Mouse (Mus musculus): ENCODE measurements around the gene Ptchd1. TPM values are rescaled to one million over a fixed set of nuclear protein-coding genes. Genes with fewer than 3 reads are reported as not detected.

The Ptchd1 gene
- polyA plus RNA-seq, 1 experiment = 0.08 TPM

- Histone ChIP-seq H3ac (ENCODE audit: control insufficient read depth, insufficient read length) (no peak overlapping the region), H3K4me3 (no peak overlapping the region), H3K27me3 (ENCODE audit: control insufficient read depth, insufficient read depth, insufficient read length) (no peaks in the 10 kb centered on the region), H3K36me3 (ENCODE audit: control insufficient read depth, insufficient read depth) (no peaks in the 10 kb centered on the region), H3K79me2 (ENCODE audit: control insufficient read depth, insufficient read depth) (no peaks in the 10 kb centered on the region), H3K4me2 (ENCODE audit: low read depth) (peak overlapping the region; percentile 5)
- no peak for TF ChIP-seq TCF12 (IDR thresholded peaks at IDR 0.05; ENCODE audit: insufficient read depth, poor library complexity, severe bottlenecking)
Measured at GRCm38 (mm10) chrX:155591490-155591889, 32.1 kb downstream of the Ptchd1 start.

- H3K79me2 ChIP-seq (ENCODE audit: control insufficient read depth, insufficient read depth) = no peaks in the 10 kb centered on the region
- H3K4me3 ChIP-seq = no peak overlapping the region
- H3K4me2 ChIP-seq (ENCODE audit: low read depth) = peak overlapping the region; percentile 45
- H3K27me3 ChIP-seq (ENCODE audit: control insufficient read depth, insufficient read depth, insufficient read length) = no peaks in the 10 kb centered on the region
- H3ac ChIP-seq (ENCODE audit: control insufficient read depth, insufficient read length) = no peak overlapping the region
- TF ChIP-seq CEBPB (IDR thresholded peaks at IDR 0.05; ENCODE audit: insufficient read depth, poor library complexity, severe bottlenecking) (0 out of 2 replicates have a peak, but pooled peaks have one; percentile 10), E2F4 (IDR thresholded peaks at IDR 0.05; ENCODE audit: insufficient read depth) (no peak), MAX (IDR thresholded peaks at IDR 0.05; ENCODE audit: low read depth) (no peak), USF1 (IDR thresholded peaks at IDR 0.05; ENCODE audit: low read depth) (peak; percentile 10)
- no peaks in the 10 kb centered on the region for H3K36me3 ChIP-seq (ENCODE audit: control insufficient read depth, insufficient read depth)
Measured at GRCm38 (mm10) chrX:155584586-155584985, 39.0 kb downstream of the Ptchd1 start.

GRCm38 (mm10) chrX:155579791-155580190, 43.8 kb downstream of the Ptchd1 start:
- no peak overlapping the region for H3K4me3 ChIP-seq
- no peak overlapping the region for H3K4me2 ChIP-seq (ENCODE audit: low read depth)
- H3K36me3 ChIP-seq (ENCODE audit: control insufficient read depth, insufficient read depth) = no peaks in the 10 kb centered on the region
- no peak overlapping the region for H3ac ChIP-seq (ENCODE audit: control insufficient read depth, insufficient read length)
- H3K79me2 ChIP-seq (ENCODE audit: control insufficient read depth, insufficient read depth) = no peaks in the 10 kb centered on the region
- H3K27me3 ChIP-seq (ENCODE audit: control insufficient read depth, insufficient read depth, insufficient read length) = no peaks in the 10 kb centered on the region
- no peak for TF ChIP-seq USF1 (IDR thresholded peaks at IDR 0.05; ENCODE audit: low read depth)
- no peak for TF ChIP-seq MYOG (IDR thresholded peaks at IDR 0.05; ENCODE audit: control insufficient read depth in 1 of 3, insufficient read depth in 1 of 3, insufficient read length in 2 of 3, low read depth in 2 of 3)
- no peak for TF ChIP-seq POLR2AphosphoS2 (IDR thresholded peaks at IDR 0.05; ENCODE audit: insufficient read length, low read depth)
- no peak for TF ChIP-seq MAX (IDR thresholded peaks at IDR 0.05; ENCODE audit: low read depth)
- TF ChIP-seq MYOD1 (IDR thresholded peaks at IDR 0.05; ENCODE audit: control insufficient read depth in 1 of 3, insufficient read length in 2 of 3, low read depth in 2 of 3) = no peak
- TF ChIP-seq TCF12 (IDR thresholded peaks at IDR 0.05; ENCODE audit: insufficient read depth, poor library complexity, severe bottlenecking) = no peak
- no peak for TF ChIP-seq REST (IDR thresholded peaks at IDR 0.05; ENCODE audit: insufficient read depth, insufficient read length)
- no peak for TF ChIP-seq E2F4 (IDR thresholded peaks at IDR 0.05; ENCODE audit: insufficient read depth)
- TF ChIP-seq TCF3 (IDR thresholded peaks at IDR 0.05; ENCODE audit: insufficient read length, low read depth) = no peak

GRCm38 (mm10) chrX:155572396-155572795, 51.2 kb downstream of the Ptchd1 start:
- H3K4me3 ChIP-seq = no peak overlapping the region
- TF ChIP-seq E2F4 (IDR thresholded peaks at IDR 0.05; ENCODE audit: insufficient read depth) = no peak
- no peak for TF ChIP-seq TCF12 (IDR thresholded peaks at IDR 0.05; ENCODE audit: insufficient read depth, poor library complexity, severe bottlenecking)
- no peak for TF ChIP-seq MAX (IDR thresholded peaks at IDR 0.05; ENCODE audit: low read depth)
- no peak for TF ChIP-seq MYOD1 (IDR thresholded peaks at IDR 0.05; ENCODE audit: control insufficient read depth in 1 of 3, insufficient read length in 2 of 3, low read depth in 2 of 3)
- H3K36me3 ChIP-seq (ENCODE audit: control insufficient read depth, insufficient read depth) = no peaks in the 10 kb centered on the region
- H3K79me2 ChIP-seq (ENCODE audit: control insufficient read depth, insufficient read depth) = no peaks in the 10 kb centered on the region
- H3ac ChIP-seq (ENCODE audit: control insufficient read depth, insufficient read length) = no peak overlapping the region
- no peaks in the 10 kb centered on the region for H3K27me3 ChIP-seq (ENCODE audit: control insufficient read depth, insufficient read depth, insufficient read length)
- no peak overlapping the region for H3K4me2 ChIP-seq (ENCODE audit: low read depth)

- Histone ChIP-seq H3K36me3 (ENCODE audit: control insufficient read depth, insufficient read depth) (no peaks in the 10 kb centered on the region), H3ac (ENCODE audit: control insufficient read depth, insufficient read length) (no peak overlapping the region), H3K79me2 (ENCODE audit: control insufficient read depth, insufficient read depth) (no peaks in the 10 kb centered on the region), H3K27me3 (ENCODE audit: control insufficient read depth, insufficient read depth, insufficient read length) (no peaks in the 10 kb centered on the region), H3K4me3 (no peak overlapping the region), H3K4me2 (ENCODE audit: low read depth) (no peak overlapping the region)
- TF ChIP-seq CEBPB (IDR thresholded peaks at IDR 0.05; ENCODE audit: insufficient read depth, poor library complexity, severe bottlenecking) = no peak
- TF ChIP-seq MYOD1 (IDR thresholded peaks at IDR 0.05; ENCODE audit: control insufficient read depth in 1 of 3, insufficient read length in 2 of 3, low read depth in 2 of 3) = no peak
- TF ChIP-seq POLR2A (IDR thresholded peaks at IDR 0.05; ENCODE audit: insufficient read length, low read depth) = no peak
- no peak for TF ChIP-seq POLR2AphosphoS2 (IDR thresholded peaks at IDR 0.05; ENCODE audit: insufficient read length, low read depth)
- TF ChIP-seq TCF12 (IDR thresholded peaks at IDR 0.05; ENCODE audit: insufficient read depth, poor library complexity, severe bottlenecking) = no peak
- no peak for TF ChIP-seq E2F4 (IDR thresholded peaks at IDR 0.05; ENCODE audit: insufficient read depth)
- TF ChIP-seq REST (IDR thresholded peaks at IDR 0.05; ENCODE audit: insufficient read depth, insufficient read length) = no peak
- no peak for TF ChIP-seq MYOG (IDR thresholded peaks at IDR 0.05; ENCODE audit: control insufficient read depth in 1 of 3, insufficient read depth in 1 of 3, insufficient read length in 2 of 3, low read depth in 2 of 3)
- TF ChIP-seq SRF (IDR thresholded peaks at IDR 0.05; ENCODE audit: control insufficient read depth, insufficient read length, low read depth) = no peak
- no peak for TF ChIP-seq TCF3 (IDR thresholded peaks at IDR 0.05; ENCODE audit: insufficient read length, low read depth)
- TF ChIP-seq USF1 (IDR thresholded peaks at IDR 0.05; ENCODE audit: low read depth) = no peak
- no peak for TF ChIP-seq MAX (IDR thresholded peaks at IDR 0.05; ENCODE audit: low read depth)
Measured at GRCm38 (mm10) chrX:155543780-155544179, 79.8 kb downstream of the Ptchd1 start.

Other genes with a start within 250 kb of the Ptchd1 start
- gene Gm15155, start 927 bp upstream of the Ptchd1 start, polyA plus RNA-seq (2012; fragmentation: generic; extraction: Trizol) = not detected